Mouse (Mus musculus) T-helper 1 cell (primary cell): ENCODE results near the gene Mtss1l.
"Not testable (repeated sequence)": the region's sequence is repeated elsewhere in the genome, so short reads cannot be mapped to it uniquely, and the experiment has no call there.

Source experiments
- in situ Hi-C: fragments of 300-600 bp; cut with MboI, MseI; formaldehyde crosslinking; loops from one replicate; pipeline ENCODE4 v1.15.1; 2025; ENCODE audit warnings: high pct_unique_total_duplicates

Gene Mtss1l

DNA sequence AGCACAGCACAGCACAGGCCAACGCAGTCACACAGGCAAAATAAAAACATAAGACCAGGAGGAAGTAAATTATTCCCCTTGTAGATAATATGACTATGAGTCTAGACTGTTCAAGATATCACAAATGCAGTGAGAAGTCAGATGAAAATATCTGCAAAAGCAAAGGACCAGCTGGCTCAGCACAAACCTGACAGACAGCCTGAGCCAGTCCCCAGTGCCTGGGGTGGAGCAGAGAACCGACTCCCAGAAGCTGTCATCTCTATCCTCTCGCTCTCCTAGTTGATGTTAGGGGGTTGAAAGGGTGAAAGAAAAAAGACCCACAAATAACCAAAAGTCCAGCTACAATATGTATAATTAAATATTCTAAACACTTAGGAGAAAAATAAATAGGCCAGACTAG lies 54.4 kb downstream of the Mtss1l start:
- in situ Hi-C loops, result no loop called here

DNA sequence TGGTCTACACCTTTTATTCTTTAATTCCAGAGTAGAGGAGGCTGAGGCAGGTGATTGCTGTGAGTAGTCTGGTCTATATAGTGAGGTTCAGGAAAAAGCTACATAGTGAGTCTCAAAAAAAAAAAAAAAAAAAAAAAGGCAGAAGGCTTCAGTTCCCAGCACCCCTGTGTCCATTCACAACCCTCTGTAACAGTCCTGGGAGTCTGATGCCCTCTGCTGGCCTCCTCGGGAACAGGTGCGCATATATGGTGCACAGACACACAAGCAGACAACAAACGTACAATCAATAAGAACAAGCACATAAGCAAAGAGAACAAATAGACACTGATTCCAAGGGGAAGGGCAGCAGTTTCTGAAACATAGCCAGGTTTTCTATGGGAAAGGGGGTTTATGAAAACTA lies 55.1 kb downstream of the Mtss1l start:
- in situ Hi-C loops, result no loop called here

DNA sequence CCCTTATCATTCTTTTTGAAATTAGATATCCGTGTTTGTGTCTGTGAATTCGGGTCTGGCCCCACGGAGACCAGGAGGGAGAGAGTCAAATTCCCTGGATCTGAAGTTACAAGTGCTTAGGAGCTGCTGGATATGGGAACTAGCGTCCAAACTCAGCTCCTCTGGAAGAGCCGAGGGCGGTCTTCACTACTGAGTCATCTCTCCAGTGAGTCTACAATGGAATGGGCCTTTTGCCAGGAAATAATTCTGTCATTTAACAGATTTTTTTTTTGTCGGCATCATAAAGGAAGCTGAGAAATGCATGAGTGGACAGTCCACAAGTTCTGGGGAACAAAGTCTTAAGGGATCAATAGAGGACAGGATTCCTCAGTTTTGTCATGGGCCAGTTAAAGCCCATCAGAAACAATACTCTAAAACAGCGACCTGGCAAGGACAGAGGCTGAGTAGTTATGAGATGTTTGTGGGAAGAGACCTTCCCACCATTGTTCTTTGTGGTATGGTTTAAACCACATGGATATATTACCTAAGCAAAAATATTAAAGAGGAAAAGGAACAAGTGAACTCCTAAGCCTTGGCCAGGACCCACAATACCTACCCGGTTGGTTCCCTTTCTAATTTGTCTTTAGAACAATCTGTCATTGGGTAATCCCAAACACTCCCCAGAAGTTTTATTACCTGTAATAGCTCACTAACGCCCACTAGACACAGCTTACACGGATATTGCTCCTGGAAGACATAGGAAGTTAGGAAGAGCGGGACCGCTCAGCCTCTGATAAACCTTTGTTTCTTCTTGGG lies 58.8 kb downstream of the Mtss1l start:
- in situ Hi-C loops, result no loop called here

DNA sequence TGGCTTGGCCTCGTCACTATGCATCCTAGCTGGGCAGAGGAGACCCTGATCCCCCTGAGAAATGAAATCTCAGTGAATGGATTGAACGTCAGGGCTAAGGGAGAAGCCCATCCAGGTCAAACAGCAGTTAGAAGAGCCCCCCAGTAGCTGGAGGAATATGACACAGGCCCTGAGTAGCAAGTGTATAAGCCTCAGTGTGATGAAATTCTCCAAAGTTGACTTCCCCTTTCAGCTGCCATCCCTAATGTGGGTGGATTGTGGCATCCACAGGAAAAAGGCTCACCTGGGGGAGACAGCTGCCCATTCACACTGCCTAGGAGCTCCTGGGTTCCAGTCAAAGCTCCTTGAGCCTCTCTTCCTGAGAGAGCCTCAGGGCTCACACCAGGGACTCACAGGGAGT lies 64.1 kb downstream of the Mtss1l start:
- in situ Hi-C loops, result no loop called here

DNA sequence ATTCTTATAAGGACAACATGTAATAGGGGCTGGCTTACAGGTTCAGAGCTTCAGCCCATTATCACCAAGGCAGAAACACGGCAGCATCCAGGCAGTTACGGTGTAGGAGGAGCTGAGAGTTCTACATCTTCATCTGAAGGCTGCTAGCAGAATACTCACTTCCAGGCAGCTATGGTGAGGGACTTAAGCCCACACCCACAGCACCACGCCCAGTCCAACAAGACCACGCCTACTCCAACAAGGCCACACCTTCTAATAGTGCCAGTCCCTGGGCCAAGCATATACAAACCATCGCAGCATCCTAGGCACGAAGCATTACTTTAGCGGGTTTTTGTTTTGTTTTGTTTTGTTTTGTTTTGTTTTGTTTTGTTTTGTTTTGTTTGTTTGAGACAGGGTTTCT lies 65.2 kb downstream of the Mtss1l start:
- in situ Hi-C loops, result not testable (repeated sequence)

DNA sequence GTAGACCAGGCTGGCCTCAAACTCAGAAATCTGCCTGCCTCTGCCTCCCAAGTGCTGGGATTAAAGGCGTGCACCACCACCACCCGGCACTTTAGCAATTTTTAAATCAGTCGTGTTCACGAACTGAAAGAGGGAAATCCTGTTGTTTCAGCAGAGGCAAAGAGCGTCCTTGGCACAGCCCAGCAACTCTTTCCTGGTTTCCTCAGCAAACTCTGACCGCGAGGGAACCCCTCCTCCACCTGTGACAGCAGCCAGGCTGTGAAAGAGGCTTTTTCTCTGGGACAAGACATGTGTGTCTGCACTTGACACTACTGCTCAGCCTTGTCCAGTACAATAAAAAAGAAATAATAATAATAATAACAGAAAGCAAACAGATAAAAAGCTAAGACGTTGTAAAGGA lies 65.7 kb downstream of the Mtss1l start:
- in situ Hi-C loops, result no loop called here

DNA sequence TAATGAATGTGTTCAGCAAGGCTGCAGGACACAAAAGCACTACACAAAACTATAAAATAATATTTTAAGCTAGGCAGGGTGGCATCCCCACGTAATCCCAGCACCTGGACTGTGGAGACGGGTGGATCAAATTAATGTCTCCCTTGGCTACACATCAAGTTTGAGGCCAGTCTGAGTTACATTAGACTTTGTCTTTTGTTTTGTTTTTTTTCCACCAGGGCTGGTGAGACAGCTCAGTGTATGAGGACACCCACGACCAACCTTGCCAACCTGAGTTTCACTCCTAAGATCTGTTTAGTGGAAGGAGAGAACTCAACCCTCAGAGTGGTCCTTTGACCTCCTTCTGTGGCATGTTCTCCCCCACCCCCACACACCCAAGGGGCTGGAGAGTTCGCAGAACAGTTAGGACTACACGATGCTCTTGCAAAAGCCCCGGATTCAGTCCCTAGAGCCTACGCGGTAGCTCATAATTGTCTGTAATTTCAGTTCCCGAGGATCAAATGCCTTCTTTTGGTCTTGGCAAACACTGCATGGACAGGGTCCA lies 66.2 kb downstream of the Mtss1l start:
- in situ Hi-C loops, result no loop called here

DNA sequence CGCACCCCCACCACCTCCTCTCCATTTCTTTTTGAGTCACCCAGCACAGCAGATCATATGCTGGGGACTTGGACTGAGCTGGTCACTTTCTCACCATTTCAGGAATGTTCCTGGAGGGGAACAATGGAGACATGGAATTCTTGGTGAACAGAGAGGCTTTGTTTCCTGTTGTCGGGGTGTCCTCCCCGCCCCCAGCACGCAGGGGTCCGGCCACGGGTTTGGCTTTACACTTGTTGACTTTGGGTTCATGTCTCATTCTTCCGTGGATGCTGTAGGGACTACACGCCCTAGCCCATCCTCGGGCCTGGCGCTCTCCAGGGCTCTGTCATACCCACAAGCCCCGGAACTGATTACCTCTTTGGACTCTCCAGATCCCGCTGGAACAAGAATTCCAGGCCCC lies 67.7 kb downstream of the Mtss1l start:
- in situ Hi-C loops, result no loop called here

DNA sequence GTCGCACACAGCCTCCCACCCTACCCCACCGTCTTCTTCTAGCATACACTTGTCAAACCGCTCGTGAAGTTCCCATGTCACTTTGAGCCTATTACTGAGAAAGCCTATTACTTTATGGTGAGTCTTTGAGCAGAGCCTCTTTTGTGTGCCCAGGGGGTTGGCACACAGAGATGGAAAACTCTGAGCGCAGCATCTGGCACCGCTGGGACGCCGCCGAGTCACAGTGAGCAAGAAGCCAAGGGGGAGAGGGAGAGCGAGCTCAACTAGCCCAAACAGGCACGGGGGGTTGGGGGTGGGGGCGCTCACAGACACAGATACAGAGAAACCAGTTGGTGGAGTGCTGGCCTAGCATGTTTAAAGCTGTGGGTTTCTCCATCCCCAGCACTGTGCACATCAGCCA lies 68.3 kb downstream of the Mtss1l start:
- in situ Hi-C loops, result no loop called here

DNA sequence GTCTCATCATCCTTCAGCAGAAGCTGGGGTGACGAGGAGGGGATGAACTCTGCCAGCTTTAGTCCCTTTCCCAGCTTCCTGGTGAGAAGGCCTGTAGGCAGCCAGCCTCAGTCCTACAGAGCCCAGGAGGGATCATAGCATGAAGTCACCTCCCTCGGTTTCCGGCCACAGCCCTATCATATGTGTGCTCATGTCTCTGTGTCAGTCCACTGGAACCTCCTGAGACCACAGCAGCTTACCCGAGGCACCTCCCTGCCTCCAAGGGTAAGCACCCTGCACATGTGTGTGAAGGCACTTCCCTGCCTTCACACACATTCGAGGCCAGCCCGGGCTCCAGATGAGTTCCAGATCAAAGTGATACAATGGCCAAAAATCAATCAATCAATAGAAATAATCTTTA lies 69.0 kb downstream of the Mtss1l start:
- in situ Hi-C loops, result no loop called here
